Mouse (Mus musculus): ENCODE results near the gene Panx3. TPM values are rescaled to one million over a fixed set of nuclear protein-coding genes. Genes with fewer than 3 reads are reported as not detected.

The Panx3 gene
- not detected in 2 replicates for polyA plus RNA-seq (2015; fragmentation: Nextera tagmentation; extraction: Ambion mirVana)

DNA sequence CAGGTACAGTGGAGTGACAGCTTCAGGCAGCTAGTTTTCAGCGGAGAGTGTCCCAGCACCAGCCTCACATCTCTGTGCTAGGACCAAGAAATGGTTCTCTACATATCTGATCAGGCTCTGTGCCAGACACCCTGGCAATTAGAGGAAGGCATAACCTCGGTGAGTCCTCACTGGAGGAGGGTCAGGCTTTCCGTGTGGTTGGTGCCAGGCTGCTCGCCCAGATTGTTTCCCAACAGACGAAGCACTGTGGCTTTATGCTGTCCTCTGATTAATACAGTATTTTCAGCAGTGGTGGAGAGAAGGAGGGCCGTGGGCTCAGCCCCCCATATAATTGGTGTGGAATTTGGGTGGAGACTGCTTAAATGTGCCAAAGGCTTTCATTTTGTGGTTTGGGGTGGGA lies at the start of gene Panx3:
Gene Panx3, minus strand, starts transcription at position 121 of the 400 bp plus-strand sequence.
- ATAC-seq (ENCODE audit: low read depth): no peak
- Histone ChIP-seq H3K4me2 (no peak within 1 kb of the TSS), H3K27me3 (no peaks in the 10 kb centered on the region), H3K9ac (no peak within 1 kb of the TSS), H3K27ac (no peak within 1 kb of the TSS), H3K4me1 (replicated peaks) (no peaks in the 10 kb centered on the region), H3K9me3 (replicated peaks) (no peaks in the 10 kb centered on the region), H3K36me3 (no peaks in the 10 kb centered on the region), H3K4me3 (replicated peaks) (no peak within 1 kb of the TSS)
- 60% methylated on average over 6 of the region's 6 CpGs for WGBS (ENCODE audit: insufficient replicate concordance)
- no peak for DNase-seq

GRCm38 (mm10) chr9:37716150-37716549 lies 47.1 kb upstream of the Panx3 start, which contains the start of gene Olfr160:
Gene Olfr160, minus strand, starts transcription at chr9:37716250.
- Histone ChIP-seq H3K9me3 (replicated peaks) (no peaks in the 10 kb centered on the region), H3K36me3 (no peaks in the 10 kb centered on the region), H3K9ac (no peak within 1 kb of the TSS), H3K4me3 (replicated peaks) (no peak within 1 kb of the TSS), H3K4me2 (no peak within 1 kb of the TSS), H3K27me3 (no peaks in the 10 kb centered on the region), H3K4me1 (replicated peaks) (no peaks in the 10 kb centered on the region), H3K27ac (no peak within 1 kb of the TSS)
- ATAC-seq (ENCODE audit: low read depth) (no peak), DNase-seq (no peak)
- 71% methylated on average over 1 of the region's 1 CpGs for WGBS (ENCODE audit: insufficient replicate concordance)

GRCm38 (mm10) chr9:37689970-37690686 lies 21.1 kb upstream of the Panx3 start:
- H3K4me1 ChIP-seq (replicated peaks): no peaks in the 10 kb centered on the region
- H3K4me3 ChIP-seq (replicated peaks): no peak overlapping the region
- H3K27ac ChIP-seq: no peak overlapping the region
- no peak overlapping the region for H3K9ac ChIP-seq
- ATAC-seq (ENCODE audit: low read depth) (no peak), DNase-seq (no peak)
- H3K4me2 ChIP-seq: no peak overlapping the region
- H3K36me3 ChIP-seq: no peaks in the 10 kb centered on the region
- 51% methylated on average over 5 of the region's 5 CpGs for WGBS (ENCODE audit: insufficient replicate concordance)
- no peaks in the 10 kb centered on the region for H3K27me3 ChIP-seq
- H3K9me3 ChIP-seq (replicated peaks): no peaks in the 10 kb centered on the region

DNA sequence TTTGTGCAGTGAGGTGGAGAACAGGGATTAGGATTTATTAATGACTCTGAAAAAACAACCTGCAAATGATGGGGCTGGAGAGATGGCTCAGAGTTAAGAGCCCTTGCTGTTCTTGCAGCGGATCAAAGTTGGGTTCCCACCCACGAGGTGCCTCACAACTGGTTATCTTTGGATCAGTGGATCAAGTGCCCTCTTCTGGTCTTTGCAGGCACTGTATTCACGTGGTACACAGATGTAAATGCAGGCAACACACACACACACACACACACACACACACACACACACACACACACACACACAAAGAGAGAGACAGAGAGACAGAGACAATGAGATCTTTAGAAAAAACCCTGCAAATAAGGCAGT lies 18.9 kb upstream of the Panx3 start:
- Histone ChIP-seq H3K9me3 (replicated peaks) (no peaks in the 10 kb centered on the region), H3K36me3 (no peaks in the 10 kb centered on the region), H3K27me3 (no peaks in the 10 kb centered on the region), H3K4me2 (no peak overlapping the region), H3K27ac (no peak overlapping the region), H3K4me1 (replicated peaks) (no peaks in the 10 kb centered on the region), H3K4me3 (replicated peaks) (no peak overlapping the region), H3K9ac (no peak overlapping the region)
- 24% methylated on average over 3 of the region's 3 CpGs for whole genome bisulfite sequencing (ENCODE audit: insufficient replicate concordance)
- ATAC-seq (ENCODE audit: low read depth) (no peak), DNase-seq (no peak)

- ATAC-seq (ENCODE audit: low read depth): no peak
- 47% methylated on average over 3 of the region's 3 CpGs for WGBS (ENCODE audit: insufficient replicate concordance)
- H3K36me3 ChIP-seq: no peaks in the 10 kb centered on the region
These were observed 18.4 kb upstream of the Panx3 start for GRCm38 (mm10) chr9:37687288-37687940.

DNA sequence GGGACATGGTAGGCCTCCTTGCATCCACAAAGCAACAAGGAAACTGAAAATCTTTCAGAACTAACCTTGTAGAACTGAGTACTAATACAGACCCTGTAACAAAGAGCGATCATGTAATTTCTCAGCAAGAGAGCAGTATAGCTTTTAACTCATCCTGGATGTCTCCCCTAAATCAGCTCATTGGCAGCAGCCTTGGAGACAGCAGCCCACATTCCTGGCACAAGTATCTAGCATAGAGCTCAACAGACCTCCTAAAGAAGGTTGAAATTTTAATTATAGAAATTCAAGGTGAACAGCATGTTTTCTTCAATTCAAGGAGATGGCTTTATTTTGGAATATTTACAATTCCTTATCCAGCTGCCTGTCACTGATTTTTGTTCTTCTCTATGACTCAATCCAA lies 12.1 kb upstream of the Panx3 start:
- Histone ChIP-seq H3K36me3 (no peaks in the 10 kb centered on the region), H3K27me3 (no peaks in the 10 kb centered on the region), H3K4me1 (replicated peaks) (no peaks in the 10 kb centered on the region), H3K9ac (no peak overlapping the region), H3K4me3 (replicated peaks) (no peak overlapping the region), H3K4me2 (no peak overlapping the region), H3K9me3 (replicated peaks) (no peaks in the 10 kb centered on the region), H3K27ac (no peak overlapping the region)
- DNase-seq: no peak
- ATAC-seq (ENCODE audit: low read depth): no peak
- WGBS (ENCODE audit: insufficient replicate concordance): 82% methylated on average over 1 of the region's 1 CpGs

More at GRCm38 (mm10) chr9:37687288-37687940, 18.4 kb upstream of the Panx3 start:
- no peaks in the 10 kb centered on the region for H3K27me3 ChIP-seq
- DNase-seq: no peak
- no peaks in the 10 kb centered on the region for H3K9me3 ChIP-seq (replicated peaks)
- no peak overlapping the region for H3K9ac ChIP-seq
- H3K4me1 ChIP-seq (replicated peaks): no peaks in the 10 kb centered on the region
- no peak overlapping the region for H3K27ac ChIP-seq
- H3K4me3 ChIP-seq (replicated peaks): no peak overlapping the region
- H3K4me2 ChIP-seq: no peak overlapping the region

DNA sequence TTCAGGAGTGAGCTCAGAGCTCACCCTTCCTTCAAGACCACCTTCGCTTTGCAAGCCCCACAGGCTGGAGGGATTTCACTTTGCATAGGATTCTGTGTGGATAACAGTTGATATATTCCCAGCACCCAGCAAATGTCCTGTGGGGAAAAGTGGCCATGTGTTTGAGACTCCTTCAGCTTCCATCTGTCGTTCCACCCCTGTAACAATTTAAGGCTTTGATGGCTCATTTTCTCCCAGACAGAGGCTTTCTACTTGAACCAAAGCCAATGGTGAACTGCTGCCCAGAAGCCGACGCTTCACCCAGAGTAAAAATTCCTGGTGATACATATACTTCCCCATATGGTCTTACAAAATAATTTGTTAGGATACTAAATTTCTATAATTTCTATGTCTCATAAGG lies 6.3 kb upstream of the Panx3 start:
- DNase-seq (no peak), ATAC-seq (ENCODE audit: low read depth) (no peak)
- Histone ChIP-seq H3K4me3 (replicated peaks) (no peak overlapping the region), H3K4me2 (no peak overlapping the region), H3K27me3 (no peaks in the 10 kb centered on the region), H3K4me1 (replicated peaks) (no peaks in the 10 kb centered on the region), H3K9me3 (replicated peaks) (no peaks in the 10 kb centered on the region), H3K36me3 (no peaks in the 10 kb centered on the region), H3K27ac (no peak overlapping the region), H3K9ac (no peak overlapping the region)
- WGBS (ENCODE audit: insufficient replicate concordance): 61% methylated on average over 4 of the region's 4 CpGs

GRCm38 (mm10) chr9:37670261-37670660 lies 1.2 kb upstream of the Panx3 start:
- WGBS (ENCODE audit: insufficient replicate concordance): 56% methylated on average over 3 of the region's 3 CpGs
- no peaks in the 10 kb centered on the region for H3K4me1 ChIP-seq (replicated peaks)
- no peak for DNase-seq

DNA sequence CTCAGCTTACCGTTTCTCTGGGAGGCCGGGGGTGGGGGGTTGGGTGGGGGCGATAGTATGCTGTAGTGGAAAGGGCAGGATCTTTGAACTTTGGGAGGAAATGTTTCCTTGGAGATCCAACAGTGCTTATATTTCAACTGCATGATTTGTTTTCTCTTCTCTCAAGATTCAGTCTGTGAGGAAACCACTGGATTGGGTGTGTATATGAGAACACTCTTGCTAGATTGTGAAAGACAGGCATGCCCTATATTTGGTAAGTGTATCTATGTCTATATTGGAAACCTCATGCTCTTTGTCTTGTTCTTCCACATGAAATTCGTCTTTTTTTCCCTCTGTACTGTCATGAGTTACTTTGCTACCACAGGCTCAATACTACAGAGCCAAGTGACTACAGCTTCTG lies 643 bp upstream of the Panx3 start:
- 64% methylated on average over 4 of the region's 4 CpGs for WGBS (ENCODE audit: insufficient replicate concordance)
- no peaks in the 10 kb centered on the region for H3K4me1 ChIP-seq (replicated peaks)
- H3K27me3 ChIP-seq: no peaks in the 10 kb centered on the region
- H3K9ac ChIP-seq: no peak overlapping the region
- no peak overlapping the region for H3K4me2 ChIP-seq
- H3K27ac ChIP-seq: no peak overlapping the region
- no peaks in the 10 kb centered on the region for H3K9me3 ChIP-seq (replicated peaks)
- DNase-seq (no peak), ATAC-seq (ENCODE audit: low read depth) (no peak)
- H3K4me3 ChIP-seq (replicated peaks): no peak overlapping the region
- H3K36me3 ChIP-seq: no peaks in the 10 kb centered on the region

More at GRCm38 (mm10) chr9:37670261-37670660, 1.2 kb upstream of the Panx3 start:
- Histone ChIP-seq H3K36me3 (no peaks in the 10 kb centered on the region), H3K4me3 (replicated peaks) (no peak overlapping the region), H3K4me2 (no peak overlapping the region), H3K9me3 (replicated peaks) (no peaks in the 10 kb centered on the region), H3K27me3 (no peaks in the 10 kb centered on the region), H3K9ac (no peak overlapping the region), H3K27ac (no peak overlapping the region)
- ATAC-seq (ENCODE audit: low read depth): no peak

DNA sequence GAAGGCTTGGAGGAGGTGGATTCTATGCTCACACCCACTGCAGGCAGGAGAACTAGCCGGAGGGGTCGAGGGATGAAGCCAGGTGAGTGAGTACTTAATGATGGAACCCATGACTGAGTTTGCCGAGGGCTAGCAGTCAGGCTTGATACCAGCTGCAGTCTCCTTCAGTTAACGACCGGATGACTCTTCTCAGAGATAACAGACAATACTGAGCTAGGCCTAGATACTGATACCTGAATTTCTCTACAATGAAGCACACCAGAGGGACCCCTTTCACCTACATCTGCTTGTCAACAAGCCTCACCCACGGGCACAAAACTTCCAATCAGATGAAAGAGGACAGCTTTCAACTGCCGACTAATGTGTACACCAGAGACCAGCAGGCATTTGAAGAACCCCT lies 3.0 kb downstream of the Panx3 start:
- Histone ChIP-seq H3K36me3 (no peaks in the 10 kb centered on the region), H3K4me1 (replicated peaks) (no peaks in the 10 kb centered on the region), H3K4me2 (no peak overlapping the region), H3K27ac (no peak overlapping the region), H3K4me3 (replicated peaks) (no peak overlapping the region), H3K9ac (no peak overlapping the region), H3K9me3 (replicated peaks) (no peaks in the 10 kb centered on the region), H3K27me3 (no peaks in the 10 kb centered on the region)
- no peak for ATAC-seq (ENCODE audit: low read depth)
- no peak for DNase-seq
- WGBS (ENCODE audit: insufficient replicate concordance): 39% methylated on average over 7 of the region's 7 CpGs

GRCm38 (mm10) chr9:37664604-37665003 lies 4.4 kb downstream of the Panx3 start:
- Histone ChIP-seq H3K36me3 (no peaks in the 10 kb centered on the region), H3K4me1 (replicated peaks) (no peaks in the 10 kb centered on the region), H3K27ac (no peak overlapping the region), H3K9me3 (replicated peaks) (no peaks in the 10 kb centered on the region), H3K4me2 (no peak overlapping the region), H3K9ac (no peak overlapping the region), H3K4me3 (replicated peaks) (no peak overlapping the region), H3K27me3 (no peaks in the 10 kb centered on the region)
- DNase-seq: no peak
- WGBS (ENCODE audit: insufficient replicate concordance): 44% methylated on average over 2 of the region's 2 CpGs
- ATAC-seq (ENCODE audit: low read depth): no peak

GRCm38 (mm10) chr9:37663210-37663609 lies 5.8 kb downstream of the Panx3 start:
- 56% methylated on average over 1 of the region's 1 CpGs for WGBS (ENCODE audit: insufficient replicate concordance)
- no peak for DNase-seq

More at GRCm38 (mm10) chr9:37663210-37663609, 5.8 kb downstream of the Panx3 start:
- no peaks in the 10 kb centered on the region for H3K27me3 ChIP-seq
- H3K9ac ChIP-seq: no peak overlapping the region
- no peak overlapping the region for H3K4me2 ChIP-seq
- H3K4me3 ChIP-seq (replicated peaks): no peak overlapping the region
- H3K4me1 ChIP-seq (replicated peaks): no peaks in the 10 kb centered on the region
- no peak overlapping the region for H3K27ac ChIP-seq
- no peak for ATAC-seq (ENCODE audit: low read depth)
- H3K9me3 ChIP-seq (replicated peaks): no peaks in the 10 kb centered on the region
- H3K36me3 ChIP-seq: no peaks in the 10 kb centered on the region
